Mouse (Mus musculus): Measurements from ENCODE around the gene Prdm16.

- no peak for TF ChIP-seq RCOR1 (conservative IDR thresholded peaks at IDR 0.05; ENCODE audit: low read depth, low read length)
- no peak for TF ChIP-seq MAFK (IDR thresholded peaks at IDR 0.05; ENCODE audit: insufficient replicate concordance, low read length)
- no peak for TF ChIP-seq CTCF (conservative IDR thresholded peaks at IDR 0.05 in 1 of 2, IDR thresholded peaks at IDR 0.05 in 1 of 2; ENCODE audit: low read depth in 2 of 2, low read length in 2 of 2)
- no peak for TF ChIP-seq CHD2 (IDR thresholded peaks at IDR 0.05; ENCODE audit: low read length)
- no peak for TF ChIP-seq ZMIZ1 (IDR thresholded peaks at IDR 0.05; ENCODE audit: low read depth, low read length)
- TF ChIP-seq HCFC1 (IDR thresholded peaks at IDR 0.05; ENCODE audit: low read depth, low read length), result no peak
Measured at GRCm38 (mm10) chr4:154497423-154498175, 139.1 kb downstream of the Prdm16 start.
